Mouse (Mus musculus) layer of hippocampus, postnatal 25 days (tissue): ENCODE results near the gene Fam124a. TPM values are rescaled to one million over a fixed set of nuclear protein-coding genes. Genes with fewer than 3 reads are reported as not detected.

Source experiments
- DNase-seq, 2 experiments: peaks; one replicate each; pipeline ENCODE4 v3.0.0; 2022; ENCODE audit warnings: mixed read lengths in 2 of 2, low spot score in 1 of 2; ENCODE audit errors: extremely low spot score in 1 of 2
- total RNA-seq, 2 experiments: library from RNA; stranded (reverse); gene quantifications; 2 replicates each; pipeline ENCODE4 v1.2.3; 2021

Gene Fam124a
- total RNA-seq, 2 experiments from 2014 or later, result 11.0 to 15.8 TPM

DNA sequence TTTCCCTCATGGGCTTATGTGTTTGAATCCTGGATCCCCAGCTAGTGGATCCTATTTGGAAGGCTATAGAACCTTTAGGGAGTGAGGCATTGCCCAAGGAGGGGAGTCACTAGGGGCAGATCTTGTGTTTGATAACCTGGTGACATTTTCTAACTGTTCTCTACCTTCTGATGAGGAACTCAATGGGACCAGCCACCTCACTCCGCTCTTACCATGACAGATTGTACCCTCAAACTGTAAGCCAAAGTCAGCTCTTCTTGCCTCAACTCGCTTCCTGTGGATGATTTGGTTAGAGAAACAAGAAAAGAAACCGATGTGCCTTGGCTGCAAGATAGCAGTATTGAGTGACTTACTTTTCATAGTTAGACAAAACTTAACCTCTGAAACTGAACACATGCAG is 96.2 kb downstream of the Fam124a start:
- no peak for DNase-seq

DNA sequence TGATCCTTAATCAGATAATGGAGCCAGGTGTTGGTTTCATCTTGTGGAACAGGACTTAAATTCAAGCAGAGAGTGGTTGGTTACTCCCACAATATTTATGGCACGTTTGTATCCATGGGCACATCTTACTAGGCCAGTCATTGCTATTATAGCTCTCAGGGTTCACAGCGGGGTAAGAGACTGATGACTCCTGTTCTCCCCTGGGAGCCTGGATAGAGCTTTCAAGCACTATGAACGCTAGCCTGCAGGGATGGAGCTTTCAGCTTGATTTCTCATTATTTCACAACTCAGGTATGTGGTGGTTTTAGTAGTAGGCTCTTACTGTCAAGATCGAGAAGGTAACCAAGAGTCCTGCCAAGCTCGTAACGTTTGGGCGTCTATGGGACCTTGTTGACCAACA is 100.5 kb downstream of the Fam124a start:
- DNase-seq, result no peak

DNA sequence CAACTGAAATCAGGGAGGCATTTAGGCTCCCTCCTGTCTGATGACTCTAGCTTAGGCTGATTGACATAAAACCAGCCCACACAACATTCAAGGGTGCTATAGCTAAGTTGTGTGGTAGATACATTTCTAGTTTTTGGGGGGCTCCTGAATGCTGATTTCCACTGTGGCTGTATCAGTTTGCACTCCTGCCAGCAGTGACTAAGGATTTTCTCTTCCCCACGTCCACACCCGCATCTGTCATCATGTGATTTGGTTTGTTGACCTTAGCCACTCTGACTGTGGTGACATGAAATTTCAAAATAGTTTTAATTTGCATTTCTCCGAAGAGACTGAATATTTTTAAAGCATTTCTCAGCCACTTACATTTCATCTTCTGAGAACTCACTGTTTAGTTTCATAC is 101.9 kb downstream of the Fam124a start:
- DNase-seq, result no peak

Other genes starting within 250 kb of the Fam124a start
- gene Gucy1b2, start 99.4 kb upstream of the Fam124a start, total RNA-seq, result under 1 TPM in 1 of 2 experiments, not detected in 1; 0.39 TPM
- not detected for gene Gm4131, start 11.2 kb downstream of the Fam124a start, total RNA-seq
- gene Serpine3, start 107.9 kb downstream of the Fam124a start, total RNA-seq, result not detected
- gene Ints6, start 205.4 kb downstream of the Fam124a start, total RNA-seq, result 10 to 100 TPM; 44.4 to 46.0 TPM